Mouse (Mus musculus) lung, adult 10 weeks (tissue): ENCODE measurements around the gene Slc25a19. TPM values are rescaled to one million over a fixed set of nuclear protein-coding genes. Genes with fewer than 3 reads are reported as not detected.

Source experiments
- polyA plus RNA-seq: library from polyadenylated mRNA; stranded (reverse); fragments of 350-450 nt; fragmentation: Illumina TruSeq; extraction: RNeasy Lipid Tissue Mini Kit (QIAGEN cat#74804); gene quantifications from one replicate; pipeline ENCODE4 v1.2.3, GENCODE M21; 2014; ENCODE audit warnings: low read depth, low replicate concordance; ENCODE audit not compliant: insufficient read depth

The Slc25a19 gene
- 19.5 TPM for polyA plus RNA-seq

GRCm38 (mm10) chr11:115627705-115628464, at the start of gene Slc25a19:
Gene Slc25a19, minus strand, starts transcription at chr11:115628295.

GRCm38 (mm10) chr11:115612410-115613137, 15.5 kb downstream of the Slc25a19 start, which contains the start of gene Mif4gd:
Gene Mif4gd, minus strand, starts transcription at chr11:115612969.

GRCm38 (mm10) chr11:115603476-115604303, 24.4 kb downstream of the Slc25a19 start, which contains the start of the genes Mrps7 and Gga3:
Gene Mrps7, plus strand, starts transcription at chr11:115603925.
Gene Gga3, minus strand, starts transcription at chr11:115604051.

Other genes starting within 250 kb of the Slc25a19 start
- 7.4 TPM for gene Cdr2l, start 246.4 kb downstream of the Slc25a19 start, polyA plus RNA-seq
- 89.2 TPM for gene Mrpl58, start 224.5 kb downstream of the Slc25a19 start, polyA plus RNA-seq
- gene Atp5h, start 208.3 kb downstream of the Slc25a19 start, polyA plus RNA-seq, result 582 TPM
- gene Kctd2, start 208.2 kb downstream of the Slc25a19 start, polyA plus RNA-seq, result 47.3 TPM
- not detected for gene Trim80, start 187.8 kb downstream of the Slc25a19 start, polyA plus RNA-seq
- 0.43 TPM for gene Slc16a5, start 165.8 kb downstream of the Slc25a19 start, polyA plus RNA-seq
- 5.3 TPM for gene Armc7, start 152.6 kb downstream of the Slc25a19 start, polyA plus RNA-seq
- gene Nt5c, start 136.4 kb downstream of the Slc25a19 start, polyA plus RNA-seq, result 76.7 TPM
- gene Jpt1, start 113.9 kb downstream of the Slc25a19 start, polyA plus RNA-seq, result 84.1 TPM
- gene Sumo2, start 92.0 kb downstream of the Slc25a19 start, polyA plus RNA-seq, result 241 TPM
- 43.6 TPM for gene Nup85, start 63.9 kb downstream of the Slc25a19 start, polyA plus RNA-seq
- gene Mrps7, start 24.4 kb downstream of the Slc25a19 start, polyA plus RNA-seq, result 38.3 TPM
- gene Gga3, start 24.2 kb downstream of the Slc25a19 start, polyA plus RNA-seq, result 8.4 TPM
- gene Mif4gd, start 15.3 kb downstream of the Slc25a19 start, polyA plus RNA-seq, result 52.6 TPM
- gene Grb2, start 80.3 kb upstream of the Slc25a19 start, polyA plus RNA-seq, result 44.3 TPM
- 11.1 TPM for gene Tmem94, start 137.1 kb upstream of the Slc25a19 start, polyA plus RNA-seq
- gene Caskin2, start 185.3 kb upstream of the Slc25a19 start, polyA plus RNA-seq, result 27.9 TPM
- 12.5 TPM for gene Tsen54, start 186.4 kb upstream of the Slc25a19 start, polyA plus RNA-seq
- 39.5 TPM for gene Llgl2, start 195.8 kb upstream of the Slc25a19 start, polyA plus RNA-seq
- gene Myo15b, start 230.1 kb upstream of the Slc25a19 start, polyA plus RNA-seq, result 1.1 TPM